ENCODE assay signal across 24 mouse cellular contexts in the genomic region with DNA sequence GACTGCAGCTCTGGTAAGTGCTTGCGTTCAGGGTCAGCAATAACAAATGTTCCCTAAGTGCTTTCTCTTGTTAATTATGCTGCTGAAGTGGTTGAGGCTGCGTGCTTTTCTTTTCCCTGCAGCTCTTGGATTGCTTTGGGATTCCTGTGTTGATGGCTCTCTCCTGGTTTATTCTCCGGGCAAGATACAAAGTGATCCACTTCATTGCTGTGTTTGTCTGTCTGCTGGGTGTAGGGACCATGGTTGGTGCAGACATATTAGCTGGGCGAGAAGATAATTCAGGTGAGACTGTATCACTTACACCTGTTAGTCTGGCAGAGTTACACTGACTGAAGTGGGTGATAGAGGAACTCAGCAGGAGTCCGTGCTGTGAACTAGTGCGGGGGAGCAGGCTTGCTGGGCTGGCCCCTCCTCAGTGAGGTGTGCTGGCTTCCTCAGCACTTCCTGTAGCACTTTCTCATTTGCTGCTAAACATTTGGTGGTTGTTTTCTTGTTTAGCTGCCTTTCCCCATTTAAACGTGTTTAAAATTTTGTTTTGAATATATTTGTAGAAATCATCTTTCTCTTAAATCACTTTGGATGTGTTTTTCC. TPM values are rescaled to one million over a fixed set of nuclear protein-coding genes. Genes with fewer than 3 reads are reported as not detected.
DNase-seq lines count a peak whose midpoint lies in the region; ATAC-seq and TF ChIP-seq lines count a peak whose summit lies in the region.
"Had no signal": no experiment of that assay in that cellular context is flagged by ENCODE, and none has a peak within 500 bp of the region (broad histone marks: within the 10 kb centered on the region; RNA-seq: fewer than 3 reads in every experiment).

No protein-coding gene starts in this region.

- ATAC-seq in activated CD4-positive, CD25-positive, alpha-beta regulatory T cell, adult 4 months: peak; percentile 72
- ATAC-seq in heart, embryonic 12.5 days (ENCODE audit: insufficient number of reproducible peaks, low FRiP score): no peak
- ATAC-seq: forebrain, embryonic 13.5 days had no signal

- peaks cover 35% of the 10 kb centered on the region for H3K36me3 ChIP-seq in E14TG2a.4 (ENCODE audit: insufficient read depth, low read length)
- no peaks in the 10 kb centered on the region for H3K36me3 ChIP-seq in heart, embryonic 12.5 days
- H3K36me3 ChIP-seq: embryonic facial prominence, embryonic 10.5 days; G1E; heart, embryonic 15.5 days; hindbrain, embryonic 12.5 days; limb, embryonic 12.5 days; liver, embryonic 13.5 days; neural tube, embryonic 12.5 days had no signal

- TF ChIP-seq CTCF in E14TG2a.4 (conservative IDR thresholded peaks at IDR 0.05; ENCODE audit: low read length): no peak

- H3K27ac ChIP-seq in heart, embryonic 12.5 days (ENCODE audit: poor library complexity, severe bottlenecking): no peak overlapping the region
- H3K27ac ChIP-seq: embryonic facial prominence, embryonic 10.5 days; forebrain, embryonic 13.5 days; heart, embryonic 15.5 days; hindbrain, embryonic 12.5 days; limb, embryonic 12.5 days; liver, embryonic 13.5 days; neural tube, embryonic 12.5 days had no signal

- no peak overlapping the region for H3K4me2 ChIP-seq in heart, embryonic 12.5 days
- H3K4me2 ChIP-seq: forebrain, embryonic 13.5 days; heart, embryonic 15.5 days; hindbrain, embryonic 12.5 days; limb, embryonic 12.5 days; liver, embryonic 13.5 days; neural tube, embryonic 12.5 days had no signal

- no peaks in the 10 kb centered on the region for H3K27me3 ChIP-seq in E14TG2a.4 (ENCODE audit: insufficient read depth, low read length)
- no peaks in the 10 kb centered on the region; the same call in 1 of the 2 replicates for H3K27me3 ChIP-seq in heart, embryonic 12.5 days (replicated peaks)
- H3K27me3 ChIP-seq: forebrain, embryonic 13.5 days; heart, embryonic 15.5 days; hindbrain, embryonic 12.5 days; limb, embryonic 12.5 days; liver, embryonic 13.5 days; neural tube, embryonic 12.5 days had no signal

- peak; percentile 67 for DNase-seq in CD4-positive, CD25-positive, alpha-beta regulatory T cell, adult 2 months (ENCODE audit: low read depth, low spot score)
- DNase-seq in thymus, postnatal 0 days (ENCODE audit: low spot score): peak; percentile 39
- DNase-seq in right cerebral cortex, postnatal 4 days: no peak
- DNase-seq in heart, adult 9 months (ENCODE audit: low spot score in 2 of 2): no peak
- DNase-seq in frontal cortex, adult 2 months (ENCODE audit: extremely low spot score in 1 of 2, low spot score in 1 of 2): no peak
- DNase-seq: adrenal gland, postnatal 10 days; cerebellum, adult 18-20 months; cerebellum, postnatal 36 days; kidney, adult 11 months; kidney, postnatal 14 days; layer of hippocampus, adult 9-11 months; liver, embryonic 13.5 days had no signal

- H3K4me3 ChIP-seq in E14TG2a.4 (replicated peaks; ENCODE audit: low read length): peak overlapping the region; percentile 5
- H3K4me3 ChIP-seq in heart, embryonic 12.5 days: no peak overlapping the region
- H3K4me3 ChIP-seq: embryonic facial prominence, embryonic 10.5 days; forebrain, embryonic 13.5 days; heart, embryonic 15.5 days; hindbrain, embryonic 12.5 days; limb, embryonic 12.5 days; liver, embryonic 13.5 days; neural tube, embryonic 12.5 days had no signal

- H3K9ac ChIP-seq in heart, embryonic 12.5 days: no peak overlapping the region
- H3K9ac ChIP-seq: forebrain, embryonic 13.5 days; heart, embryonic 15.5 days; hindbrain, embryonic 12.5 days; limb, embryonic 12.5 days; liver, embryonic 13.5 days; neural tube, embryonic 12.5 days had no signal

- 15% methylated on average over 7 of the region's 7 CpGs for WGBS in heart, embryonic 12.5 days

- no peaks in the 10 kb centered on the region for H3K9me3 ChIP-seq in E14TG2a.4 (ENCODE audit: low read length)
- no peaks in the 10 kb centered on the region for H3K9me3 ChIP-seq in heart, embryonic 12.5 days (replicated peaks)
- H3K9me3 ChIP-seq: embryonic facial prominence, embryonic 10.5 days; forebrain, embryonic 13.5 days; G1E; heart, embryonic 15.5 days; hindbrain, embryonic 12.5 days; limb, embryonic 12.5 days; liver, embryonic 13.5 days; neural tube, embryonic 12.5 days had no signal

- H3K4me1 ChIP-seq in E14TG2a.4 (replicated peaks; ENCODE audit: low read depth, low read length): peaks cover 32% of the 10 kb centered on the region
- no peaks in the 10 kb centered on the region for H3K4me1 ChIP-seq in heart, embryonic 12.5 days (replicated peaks)
- H3K4me1 ChIP-seq: forebrain, embryonic 13.5 days; heart, embryonic 15.5 days; hindbrain, embryonic 12.5 days; liver, embryonic 13.5 days; neural tube, embryonic 12.5 days had no signal

RNA-seq across cellular contexts. Expression of gene Slc35f2, which starts 35.3 kb away (rescaled TPM):
- 10 to 100 TPM in 1 of 2 experiments, 1 to 10 TPM in 1; 6.7 to 10.9 TPM for polyA plus RNA-seq in activated CD4-positive, CD25-positive, alpha-beta regulatory T cell, adult 4 months (2017; shearing (Covaris generic))
- 8.8 and 9.4 TPM in 2 replicates for polyA plus RNA-seq in thymus, postnatal 0 days (2015; fragmentation: Nextera tagmentation; extraction: Ambion mirVana)
- 0.63 and 0.74 TPM in 2 replicates for polyA plus RNA-seq in heart, embryonic 12.5 days (2016; fragmentation: Nextera tagmentation; extraction: Ambion mirVana)
- polyA plus RNA-seq in frontal cortex, adult 2 months (2012; rRNA removed): 6.0 and 7.1 TPM in 2 replicates
- polyA plus RNA-seq: G1E had no signal

RNA-seq across cellular contexts. Expression of gene Sln, which starts 43.4 kb away (rescaled TPM):
- not detected for polyA plus RNA-seq in activated CD4-positive, CD25-positive, alpha-beta regulatory T cell, adult 4 months (2017; shearing (Covaris generic))
- polyA plus RNA-seq in thymus, postnatal 0 days (2015; fragmentation: Nextera tagmentation; extraction: Ambion mirVana): 2.5 and 3.5 TPM in 2 replicates
- polyA plus RNA-seq in heart, embryonic 12.5 days (2016; fragmentation: Nextera tagmentation; extraction: Ambion mirVana): 9.4 and 13.7 TPM in 2 replicates
- polyA plus RNA-seq in frontal cortex, adult 2 months (2012; rRNA removed): 0.32 and 0.40 TPM in 2 replicates
- polyA plus RNA-seq: G1E; small intestine, adult 2 months; urinary bladder, adult 2 months had no signal

Comparison
In these comparisons a context has a peak if more than half of its experiments do, and no peak if none do; other contexts are left out.
1. DNase-seq: peak in CD4-positive, CD25-positive, alpha-beta regulatory T cell, adult 2 months (single experiment) and thymus, postnatal 0 days (single experiment); none in right cerebral cortex, postnatal 4 days (single experiment), heart, adult 9 months (0 of 2) and frontal cortex, adult 2 months (0 of 2).